Comparison of ENCODE assay signal across 19 mouse cellular contexts in the genomic region with DNA sequence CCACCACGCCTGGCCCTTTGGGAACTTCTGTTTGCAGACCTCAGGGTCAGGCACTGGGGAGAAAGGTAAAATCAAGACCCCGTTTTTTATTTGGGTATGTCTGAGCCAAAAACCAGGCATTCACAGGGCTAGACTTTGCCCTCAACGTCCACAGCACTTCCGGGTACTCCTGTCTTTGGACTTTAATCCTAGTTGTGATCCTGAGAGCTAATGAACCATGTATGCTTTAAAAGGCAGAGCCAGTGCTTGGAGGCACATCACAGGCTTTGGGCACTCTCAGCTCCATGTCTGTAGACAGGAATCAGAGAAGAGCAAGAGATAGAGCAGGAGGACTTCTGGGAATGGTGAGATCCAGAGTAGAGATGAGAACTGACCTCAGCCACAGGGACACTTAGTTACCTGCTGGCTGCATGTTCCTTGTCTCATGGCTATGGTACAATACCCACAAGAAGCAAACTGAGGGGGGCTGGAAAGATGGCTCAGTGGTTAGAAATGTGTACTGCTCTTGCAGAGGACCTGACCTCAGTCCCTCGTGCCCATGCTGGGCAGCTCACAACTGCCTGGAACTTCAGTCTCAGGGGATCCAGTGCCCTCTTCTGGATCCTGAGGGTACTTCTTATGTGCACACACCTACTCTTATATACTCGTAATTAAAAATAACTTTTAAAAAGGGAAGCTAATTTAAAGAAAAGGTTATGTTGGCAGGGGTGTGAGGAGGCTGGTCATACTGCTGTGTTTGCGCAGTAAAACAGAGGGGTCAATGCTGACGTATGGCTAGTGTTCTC. TPM values are rescaled to one million over a fixed set of nuclear protein-coding genes. Genes with fewer than 3 reads are reported as not detected.
DNase-seq lines count a peak whose midpoint lies in the region; ATAC-seq and TF ChIP-seq lines count a peak whose summit lies in the region.
"Had no signal": no experiment of that assay in that cellular context is flagged by ENCODE, and none has a peak within 500 bp of the region (broad histone marks: within the 10 kb centered on the region; RNA-seq: fewer than 3 reads in every experiment).

No protein-coding gene starts in this region.

- H3K27ac ChIP-seq in midbrain, embryonic 11.5 days (ENCODE audit: low read depth, low read length) = no peak overlapping the region
- H3K27ac ChIP-seq in midbrain, embryonic 13.5 days = no peak overlapping the region
- no peak overlapping the region for H3K27ac ChIP-seq in intestine, embryonic 16.5 days (ENCODE audit: low read length)
- H3K27ac ChIP-seq: forebrain, embryonic 12.5 days; hindbrain, embryonic 12.5 days; limb, embryonic 15.5 days; neural tube, embryonic 13.5 days had no signal

- ATAC-seq in midbrain, embryonic 11.5 days (ENCODE audit: low FRiP score) = no peak
- ATAC-seq in midbrain, embryonic 13.5 days = no peak
- no peak for ATAC-seq in intestine, embryonic 16.5 days
- ATAC-seq: intestine, postnatal 0 days; lung, postnatal 0 days had no signal

- no peak overlapping the region for H3K4me2 ChIP-seq in midbrain, embryonic 11.5 days
- H3K4me2 ChIP-seq in midbrain, embryonic 13.5 days (replicated peaks) = no peak overlapping the region
- no peak overlapping the region for H3K4me2 ChIP-seq in intestine, embryonic 16.5 days (ENCODE audit: low read depth, low read length)
- H3K4me2 ChIP-seq: forebrain, embryonic 12.5 days; hindbrain, embryonic 12.5 days; limb, embryonic 15.5 days; neural tube, embryonic 13.5 days had no signal

- 80% methylated on average over 8 of the region's 8 CpGs for WGBS in midbrain, embryonic 11.5 days
- 75% methylated on average over 8 of the region's 8 CpGs for WGBS in midbrain, embryonic 13.5 days
- WGBS in intestine, embryonic 16.5 days = 72% methylated on average over 8 of the region's 8 CpGs

- H3K4me1 ChIP-seq in midbrain, embryonic 11.5 days (ENCODE audit: control insufficient read depth, insufficient read depth, low read length) = no peaks in the 10 kb centered on the region
- peaks cover 8% of the 10 kb centered on the region; the same call in 1 of the 2 replicates for H3K4me1 ChIP-seq in midbrain, embryonic 13.5 days (replicated peaks)
- H3K4me1 ChIP-seq in E14TG2a.4 (replicated peaks; ENCODE audit: low read depth, low read length) = peaks cover 35% of the 10 kb centered on the region
- H3K4me1 ChIP-seq in intestine, embryonic 16.5 days (ENCODE audit: control insufficient read depth, insufficient read depth, low read length) = no peaks in the 10 kb centered on the region
- H3K4me1 ChIP-seq: forebrain, embryonic 12.5 days; limb, embryonic 15.5 days had no signal

- H3K9ac ChIP-seq in midbrain, embryonic 11.5 days (ENCODE audit: low read length) = no peak overlapping the region
- H3K9ac ChIP-seq in midbrain, embryonic 13.5 days (replicated peaks) = no peak overlapping the region
- no peak overlapping the region for H3K9ac ChIP-seq in intestine, embryonic 16.5 days (ENCODE audit: low read depth, low read length)
- H3K9ac ChIP-seq: forebrain, embryonic 12.5 days; hindbrain, embryonic 12.5 days; limb, embryonic 15.5 days; neural tube, embryonic 13.5 days had no signal

- H3K4me3 ChIP-seq in midbrain, embryonic 11.5 days (ENCODE audit: low read depth, low read length) = no peak overlapping the region
- no peak overlapping the region for H3K4me3 ChIP-seq in midbrain, embryonic 13.5 days (replicated peaks)
- H3K4me3 ChIP-seq in E14TG2a.4 (replicated peaks; ENCODE audit: low read length) = no peak overlapping the region
- no peak overlapping the region for H3K4me3 ChIP-seq in intestine, embryonic 16.5 days (ENCODE audit: low read length)
- H3K4me3 ChIP-seq: forebrain, embryonic 12.5 days; hindbrain, embryonic 12.5 days; limb, embryonic 15.5 days; neural tube, embryonic 13.5 days had no signal

- peak; percentile 30 for TF ChIP-seq CTCF in E14TG2a.4 (conservative IDR thresholded peaks at IDR 0.05; ENCODE audit: low read length)

- H3K9me3 ChIP-seq in midbrain, embryonic 11.5 days (ENCODE audit: control insufficient read depth, low read length) = no peaks in the 10 kb centered on the region
- H3K9me3 ChIP-seq in midbrain, embryonic 13.5 days = no peaks in the 10 kb centered on the region
- H3K9me3 ChIP-seq in E14TG2a.4 (ENCODE audit: low read length) = no peaks in the 10 kb centered on the region
- H3K9me3 ChIP-seq in intestine, embryonic 16.5 days (ENCODE audit: control insufficient read depth, low read length) = no peaks in the 10 kb centered on the region
- H3K9me3 ChIP-seq: forebrain, embryonic 12.5 days; hindbrain, embryonic 12.5 days; limb, embryonic 15.5 days; neural tube, embryonic 13.5 days had no signal

- peak; percentile 45 to 59 for DNase-seq in kidney, adult 8-10 months
- DNase-seq in kidney, postnatal 10 days = no peak
- peak; percentile 31 for DNase-seq in midbrain, embryonic 11.5 days (ENCODE audit: low spot score, missing footprints)
- DNase-seq in induced T-regulatory cell, adult 2 months (ENCODE audit: low read depth) = peak; percentile 23
- DNase-seq in Muller cell, postnatal 12 days (ENCODE audit: inconsistent ontology term) = no peak
- DNase-seq: cerebellum, postnatal 10 days; gastrocnemius, postnatal 10 days; heart, adult 18-20 months; right cerebral cortex, postnatal 4 days had no signal

- no peaks in the 10 kb centered on the region for H3K36me3 ChIP-seq in midbrain, embryonic 11.5 days (ENCODE audit: control insufficient read depth, insufficient read depth, low read length)
- H3K36me3 ChIP-seq in midbrain, embryonic 13.5 days = no peaks in the 10 kb centered on the region
- H3K36me3 ChIP-seq in E14TG2a.4 (ENCODE audit: insufficient read depth, low read length) = no peaks in the 10 kb centered on the region
- H3K36me3 ChIP-seq in intestine, embryonic 16.5 days (ENCODE audit: control insufficient read depth, insufficient read depth, low read length) = no peaks in the 10 kb centered on the region
- H3K36me3 ChIP-seq: forebrain, embryonic 12.5 days; hindbrain, embryonic 12.5 days; limb, embryonic 15.5 days; neural tube, embryonic 13.5 days had no signal

- H3K27me3 ChIP-seq in midbrain, embryonic 11.5 days (ENCODE audit: control insufficient read depth, insufficient read depth, low read length) = no peaks in the 10 kb centered on the region
- H3K27me3 ChIP-seq in midbrain, embryonic 13.5 days = peaks cover 44% of the 10 kb centered on the region
- peaks cover 42% of the 10 kb centered on the region for H3K27me3 ChIP-seq in E14TG2a.4 (ENCODE audit: insufficient read depth, low read length)
- H3K27me3 ChIP-seq in intestine, embryonic 16.5 days (replicated peaks; ENCODE audit: control insufficient read depth, insufficient read depth, low read length) = peaks cover 26% of the 10 kb centered on the region

RNA-seq across cellular contexts. Expression of a gene that starts 25.6 kb away (rescaled TPM):
- 0.38 and 0.39 TPM in 2 replicates for polyA plus RNA-seq in midbrain, embryonic 11.5 days (2014; fragmentation: Nextera tagmentation; extraction: Ambion mirVana)
- 0.94 and 1.1 TPM in 2 replicates for polyA plus RNA-seq in midbrain, embryonic 13.5 days (2015; fragmentation: Nextera tagmentation; extraction: Ambion mirVana)
- polyA plus RNA-seq in intestine, embryonic 16.5 days (2015; fragmentation: Nextera tagmentation; extraction: Ambion mirVana) = 2.0 and 2.1 TPM in 2 replicates

RNA-seq across cellular contexts. Expression of a gene that starts 49.8 kb away (rescaled TPM):
- polyA plus RNA-seq in midbrain, embryonic 11.5 days (2014; fragmentation: Nextera tagmentation; extraction: Ambion mirVana) = 0.27 and 0.32 TPM in 2 replicates
- polyA plus RNA-seq in midbrain, embryonic 13.5 days (2015; fragmentation: Nextera tagmentation; extraction: Ambion mirVana) = 0.07 TPM in 1 of 2 replicates, not detected in the other
- polyA plus RNA-seq in intestine, embryonic 16.5 days (2015; fragmentation: Nextera tagmentation; extraction: Ambion mirVana) = 0.06 TPM in 1 of 2 replicates, not detected in the other
- polyA plus RNA-seq: frontal cortex, adult 2 months; intestine, postnatal 0 days; lung, postnatal 0 days had no signal

RNA-seq across cellular contexts. Expression of a gene that starts 53.4 kb away (rescaled TPM):
- 17.7 and 20.4 TPM in 2 replicates for polyA plus RNA-seq in midbrain, embryonic 11.5 days (2014; fragmentation: Nextera tagmentation; extraction: Ambion mirVana)
- 58.1 and 61.2 TPM in 2 replicates for polyA plus RNA-seq in midbrain, embryonic 13.5 days (2015; fragmentation: Nextera tagmentation; extraction: Ambion mirVana)
- polyA plus RNA-seq in intestine, embryonic 16.5 days (2015; fragmentation: Nextera tagmentation; extraction: Ambion mirVana) = 16.5 and 18.2 TPM in 2 replicates

RNA-seq across cellular contexts. Expression of a gene that starts 55.2 kb away (rescaled TPM):
- polyA plus RNA-seq in midbrain, embryonic 11.5 days (2014; fragmentation: Nextera tagmentation; extraction: Ambion mirVana) = 0.17 and 0.19 TPM in 2 replicates
- 1.3 and 1.8 TPM in 2 replicates for polyA plus RNA-seq in midbrain, embryonic 13.5 days (2015; fragmentation: Nextera tagmentation; extraction: Ambion mirVana)
- polyA plus RNA-seq in intestine, embryonic 16.5 days (2015; fragmentation: Nextera tagmentation; extraction: Ambion mirVana) = 0.43 and 0.49 TPM in 2 replicates

Comparison
In these comparisons a context has a peak if more than half of its experiments do, and no peak if none do; other contexts are left out.
1. DNase-seq: peak in kidney, adult 8-10 months (2 of 2), midbrain, embryonic 11.5 days (single experiment) and induced T-regulatory cell, adult 2 months (single experiment); none in kidney, postnatal 10 days (single experiment) and Muller cell, postnatal 12 days (single experiment).